Mouse (Mus musculus): ENCODE data around the gene Smim17. TPM values are rescaled to one million over a fixed set of nuclear protein-coding genes. Genes with fewer than 3 reads are reported as not detected.
"Not testable (repeated sequence)": the region's sequence is repeated elsewhere in the genome, so short reads cannot be mapped to it uniquely, and the experiment has no call there.

Gene Smim17
- polyA plus RNA-seq (2015; fragmentation: Nextera tagmentation; extraction: Ambion mirVana): 0.28 TPM in 1 of 2 replicates, not detected in the other

- WGBS: 25% methylated on average over 25 of the region's 25 CpGs
- Histone ChIP-seq H3K4me1 (replicated peaks) (0 out of 2 replicates have a peak, but pooled peaks cover 3% of the 10 kb centered on the region), H3K27ac (no peak within 1 kb of the TSS), H3K27me3 (no peaks in the 10 kb centered on the region), H3K9ac (peak within 1 kb of the TSS; percentile 49), H3K4me2 (peak within 1 kb of the TSS; percentile 80), H3K9me3 (replicated peaks) (no peaks in the 10 kb centered on the region), H3K4me3 (peak within 1 kb of the TSS; percentile 57), H3K36me3 (peaks cover 23% of the 10 kb centered on the region)
- 0 out of 2 replicates have a peak, but pooled peaks have one; percentile 58 for ATAC-seq (replicated peaks; ENCODE audit: insufficient number of reproducible peaks, insufficient read depth, low FRiP score, low read depth)
Measured at GRCm38 (mm10) chr7:6397996-6398975, at the start of gene Smim17. TSS of gene Smim17 (plus strand) at chr7:6398715.

- peaks cover 3% of the 10 kb centered on the region for H3K4me1 ChIP-seq (replicated peaks)
- H3K9me3 ChIP-seq (replicated peaks): no peaks in the 10 kb centered on the region
- ATAC-seq (replicated peaks; ENCODE audit: insufficient number of reproducible peaks, insufficient read depth, low FRiP score, low read depth): no peak
- no peak overlapping the region for H3K4me2 ChIP-seq
- 61% methylated on average over 2 of the region's 2 CpGs for WGBS
- H3K9ac ChIP-seq: no peak overlapping the region
- H3K27me3 ChIP-seq: no peaks in the 10 kb centered on the region
- no peak overlapping the region for H3K4me3 ChIP-seq
- no peak overlapping the region for H3K27ac ChIP-seq
- H3K36me3 ChIP-seq: no peaks in the 10 kb centered on the region
Measured at GRCm38 (mm10) chr7:6358121-6358520, 40.4 kb upstream of the Smim17 start.

- H3K27me3 ChIP-seq: no peaks in the 10 kb centered on the region
- ATAC-seq (replicated peaks; ENCODE audit: insufficient number of reproducible peaks, insufficient read depth, low FRiP score, low read depth): no peak
- H3K36me3 ChIP-seq: no peaks in the 10 kb centered on the region
- no peaks in the 10 kb centered on the region for H3K9me3 ChIP-seq (replicated peaks)
- 46% methylated on average over 10 of the region's 10 CpGs for WGBS
- H3K9ac ChIP-seq: no peak overlapping the region
- no peak overlapping the region for H3K4me2 ChIP-seq
- no peak overlapping the region for H3K27ac ChIP-seq
- peaks cover 9% of the 10 kb centered on the region for H3K4me1 ChIP-seq (replicated peaks)
- H3K4me3 ChIP-seq: no peak overlapping the region
Measured at GRCm38 (mm10) chr7:6358937-6359590, 39.5 kb upstream of the Smim17 start.

- no peaks in the 10 kb centered on the region for H3K9me3 ChIP-seq (replicated peaks)
- 13% methylated on average over 9 of the region's 9 CpGs for WGBS
- no peak overlapping the region for H3K4me2 ChIP-seq
- H3K4me3 ChIP-seq: no peak overlapping the region
- peaks cover 10% of the 10 kb centered on the region for H3K4me1 ChIP-seq (replicated peaks)
- no peaks in the 10 kb centered on the region for H3K27me3 ChIP-seq
- H3K27ac ChIP-seq: no peak overlapping the region
- no peak overlapping the region for H3K9ac ChIP-seq
- no peaks in the 10 kb centered on the region for H3K36me3 ChIP-seq
- no peak for ATAC-seq (replicated peaks; ENCODE audit: insufficient number of reproducible peaks, insufficient read depth, low FRiP score, low read depth)
Measured at GRCm38 (mm10) chr7:6360477-6361060, 37.9 kb upstream of the Smim17 start.

GRCm38 (mm10) chr7:6361756-6362155 lies 36.8 kb upstream of the Smim17 start:
- Histone ChIP-seq H3K27ac (peak overlapping the region; percentile 89), H3K27me3 (no peaks in the 10 kb centered on the region), H3K4me1 (replicated peaks) (peaks cover 10% of the 10 kb centered on the region), H3K9me3 (replicated peaks) (no peaks in the 10 kb centered on the region), H3K4me3 (peak overlapping the region; percentile 63), H3K9ac (peak overlapping the region; percentile 60), H3K4me2 (peak overlapping the region; percentile 74), H3K36me3 (no peaks in the 10 kb centered on the region)
- WGBS: 23% methylated on average over 7 of the region's 7 CpGs
- ATAC-seq (replicated peaks; ENCODE audit: insufficient number of reproducible peaks, insufficient read depth, low FRiP score, low read depth): no peak

GRCm38 (mm10) chr7:6362268-6363046 lies 36.1 kb upstream of the Smim17 start:
- H3K27me3 ChIP-seq: no peaks in the 10 kb centered on the region
- no peaks in the 10 kb centered on the region for H3K9me3 ChIP-seq (replicated peaks)
- H3K9ac ChIP-seq: peak overlapping the region; percentile 60
- peak overlapping the region; percentile 63 for H3K4me3 ChIP-seq
- H3K4me1 ChIP-seq (replicated peaks): peaks cover 10% of the 10 kb centered on the region
- no peaks in the 10 kb centered on the region for H3K36me3 ChIP-seq
- WGBS: 0% methylated on average over 38 of the region's 38 CpGs
- peak overlapping the region; percentile 74 for H3K4me2 ChIP-seq
- peak overlapping the region; percentile 89 for H3K27ac ChIP-seq
- peak; percentile 94 for ATAC-seq (replicated peaks; ENCODE audit: insufficient number of reproducible peaks, insufficient read depth, low FRiP score, low read depth)

GRCm38 (mm10) chr7:6363047-6363488 lies 35.4 kb upstream of the Smim17 start, which contains the start of gene Zfp78:
TSS of gene Zfp78 (plus strand) at chr7:6363280.
- H3K36me3 ChIP-seq: no peaks in the 10 kb centered on the region
- H3K27ac ChIP-seq: peak within 1 kb of the TSS; percentile 89
- H3K9ac ChIP-seq: peak within 1 kb of the TSS; percentile 61
- under 1% methylated on average over 23 of the region's 23 CpGs for WGBS
- peaks cover 10% of the 10 kb centered on the region for H3K4me1 ChIP-seq (replicated peaks)
- peak within 1 kb of the TSS; percentile 63 for H3K4me3 ChIP-seq
- peak; percentile 81 for ATAC-seq (replicated peaks; ENCODE audit: insufficient number of reproducible peaks, insufficient read depth, low FRiP score, low read depth)
- no peaks in the 10 kb centered on the region for H3K27me3 ChIP-seq
- peak within 1 kb of the TSS; percentile 74 for H3K4me2 ChIP-seq
- no peaks in the 10 kb centered on the region for H3K9me3 ChIP-seq (replicated peaks)

GRCm38 (mm10) chr7:6364761-6365160 lies 33.8 kb upstream of the Smim17 start:
- Histone ChIP-seq H3K9ac (no peak overlapping the region), H3K9me3 (replicated peaks) (no peaks in the 10 kb centered on the region), H3K4me1 (replicated peaks) (peaks cover 10% of the 10 kb centered on the region), H3K4me2 (no peak overlapping the region), H3K27me3 (no peaks in the 10 kb centered on the region), H3K36me3 (no peaks in the 10 kb centered on the region), H3K27ac (no peak overlapping the region), H3K4me3 (no peak overlapping the region)
- 65% methylated on average over 1 of the region's 1 CpGs for WGBS
- ATAC-seq (replicated peaks; ENCODE audit: insufficient number of reproducible peaks, insufficient read depth, low FRiP score, low read depth): no peak

- peaks cover 6% of the 10 kb centered on the region for H3K4me1 ChIP-seq (replicated peaks)
- H3K4me2 ChIP-seq: no peak overlapping the region
- no peaks in the 10 kb centered on the region for H3K9me3 ChIP-seq (replicated peaks)
- no peaks in the 10 kb centered on the region for H3K27me3 ChIP-seq
- no peak overlapping the region for H3K27ac ChIP-seq
- no peak overlapping the region for H3K9ac ChIP-seq
- WGBS: 84% methylated on average over 5 of the region's 5 CpGs
- ATAC-seq (replicated peaks; ENCODE audit: insufficient number of reproducible peaks, insufficient read depth, low FRiP score, low read depth): no peak
- H3K36me3 ChIP-seq: no peaks in the 10 kb centered on the region
- no peak overlapping the region for H3K4me3 ChIP-seq
Measured at GRCm38 (mm10) chr7:6367185-6367584, 31.3 kb upstream of the Smim17 start.

GRCm38 (mm10) chr7:6368146-6368545 lies 30.4 kb upstream of the Smim17 start:
- ATAC-seq (replicated peaks; ENCODE audit: insufficient number of reproducible peaks, insufficient read depth, low FRiP score, low read depth); H3K4me3 ChIP-seq; H3K4me1 ChIP-seq (replicated peaks); H3K9ac ChIP-seq; H3K4me2 ChIP-seq; H3K27ac ChIP-seq; H3K36me3 ChIP-seq; H3K27me3 ChIP-seq; H3K9me3 ChIP-seq (replicated peaks): not testable (repeated sequence)
- WGBS: 77% methylated on average over 5 of the region's 5 CpGs

All from heart, embryonic 15.5 days (tissue).